Mouse (Mus musculus): ENCODE measurements around the gene Pygo1. TPM values are rescaled to one million over a fixed set of nuclear protein-coding genes. Genes with fewer than 3 reads are reported as not detected.

Pygo1 gene
- total RNA-seq, 1 experiment from 2014 or later = not detected

- ATAC-seq (replicated peaks in 1 of 2; ENCODE audit: insufficient read depth in 1 of 2, low FRiP score in 2 of 2, low TSS enrichment in 1 of 2, low read depth in 1 of 2, poor library complexity in 2 of 2, severe bottlenecking in 2 of 2) = no peak
Observed at GRCm38 (mm10) chr9:72972984-72973383, 47.5 kb downstream of the Pygo1 start.

- peak in 1 of 2 experiments; percentile 45; a peak in 1 of 4 replicates for ATAC-seq (replicated peaks in 1 of 2; ENCODE audit: insufficient read depth in 1 of 2, low FRiP score in 2 of 2, low TSS enrichment in 1 of 2, low read depth in 1 of 2, poor library complexity in 2 of 2, severe bottlenecking in 2 of 2)
Observed at GRCm38 (mm10) chr9:72974734-72975133, 49.3 kb downstream of the Pygo1 start.

- no peak for ATAC-seq (replicated peaks in 1 of 2; ENCODE audit: insufficient read depth in 1 of 2, low FRiP score in 2 of 2, low TSS enrichment in 1 of 2, low read depth in 1 of 2, poor library complexity in 2 of 2, severe bottlenecking in 2 of 2)
Observed at GRCm38 (mm10) chr9:72975242-72975641, 49.8 kb downstream of the Pygo1 start.

- no peak for ATAC-seq (replicated peaks in 1 of 2; ENCODE audit: insufficient read depth in 1 of 2, low FRiP score in 2 of 2, low TSS enrichment in 1 of 2, low read depth in 1 of 2, poor library complexity in 2 of 2, severe bottlenecking in 2 of 2)
Observed at GRCm38 (mm10) chr9:72983066-72983465, 57.6 kb downstream of the Pygo1 start.

- peak; percentile 99 for ATAC-seq (replicated peaks in 1 of 2; ENCODE audit: insufficient read depth in 1 of 2, low FRiP score in 2 of 2, low TSS enrichment in 1 of 2, low read depth in 1 of 2, poor library complexity in 2 of 2, severe bottlenecking in 2 of 2)
Observed at GRCm38 (mm10) chr9:72985250-72986220, 60.1 kb downstream of the Pygo1 start, which contains the start of the genes Ccpg1os and Ccpg1. Ccpg1os (minus strand) TSS chr9:72985382. Ccpg1 (plus strand) TSS chr9:72985429.

- no peak for ATAC-seq (replicated peaks in 1 of 2; ENCODE audit: insufficient read depth in 1 of 2, low FRiP score in 2 of 2, low TSS enrichment in 1 of 2, low read depth in 1 of 2, poor library complexity in 2 of 2, severe bottlenecking in 2 of 2)
Observed at GRCm38 (mm10) chr9:72987703-72988102, 62.3 kb downstream of the Pygo1 start.

- ATAC-seq (replicated peaks in 1 of 2; ENCODE audit: insufficient read depth in 1 of 2, low FRiP score in 2 of 2, low TSS enrichment in 1 of 2, low read depth in 1 of 2, poor library complexity in 2 of 2, severe bottlenecking in 2 of 2) = no peak
Observed at GRCm38 (mm10) chr9:72988706-72989105, 63.3 kb downstream of the Pygo1 start.

GRCm38 (mm10) chr9:72991420-72991819, 66.0 kb downstream of the Pygo1 start:
- peak in 1 of 2 experiments; percentile 48; a peak in 1 of 4 replicates for ATAC-seq (replicated peaks in 1 of 2; ENCODE audit: insufficient read depth in 1 of 2, low FRiP score in 2 of 2, low TSS enrichment in 1 of 2, low read depth in 1 of 2, poor library complexity in 2 of 2, severe bottlenecking in 2 of 2)

GRCm38 (mm10) chr9:72992576-72992975, 67.1 kb downstream of the Pygo1 start:
- ATAC-seq (replicated peaks in 1 of 2; ENCODE audit: insufficient read depth in 1 of 2, low FRiP score in 2 of 2, low TSS enrichment in 1 of 2, low read depth in 1 of 2, poor library complexity in 2 of 2, severe bottlenecking in 2 of 2) = no peak

GRCm38 (mm10) chr9:72996167-72996566, 70.7 kb downstream of the Pygo1 start:
- no peak for ATAC-seq (replicated peaks in 1 of 2; ENCODE audit: insufficient read depth in 1 of 2, low FRiP score in 2 of 2, low TSS enrichment in 1 of 2, low read depth in 1 of 2, poor library complexity in 2 of 2, severe bottlenecking in 2 of 2)

- ATAC-seq (replicated peaks in 1 of 2; ENCODE audit: insufficient read depth in 1 of 2, low FRiP score in 2 of 2, low TSS enrichment in 1 of 2, low read depth in 1 of 2, poor library complexity in 2 of 2, severe bottlenecking in 2 of 2) = no peak
Observed at GRCm38 (mm10) chr9:72996806-72997205, 71.4 kb downstream of the Pygo1 start.

- ATAC-seq (replicated peaks in 1 of 2; ENCODE audit: insufficient read depth in 1 of 2, low FRiP score in 2 of 2, low TSS enrichment in 1 of 2, low read depth in 1 of 2, poor library complexity in 2 of 2, severe bottlenecking in 2 of 2) = no peak
Observed at GRCm38 (mm10) chr9:73000487-73000886, 75.0 kb downstream of the Pygo1 start.

- ATAC-seq (replicated peaks in 1 of 2; ENCODE audit: insufficient read depth in 1 of 2, low FRiP score in 2 of 2, low TSS enrichment in 1 of 2, low read depth in 1 of 2, poor library complexity in 2 of 2, severe bottlenecking in 2 of 2) = no peak; a peak in 1 of 4 replicates
Observed at GRCm38 (mm10) chr9:73001314-73002011, 76.0 kb downstream of the Pygo1 start.

Other genes starting within 250 kb of the Pygo1 start
- gene Prtg, start 118.8 kb upstream of the Pygo1 start, total RNA-seq (2017) = not detected in 2 replicates
- gene Dyx1c1, start 33.1 kb downstream of the Pygo1 start, total RNA-seq (2017) = 0.94 and 3.0 TPM in 2 replicates
- not detected in 2 replicates for gene Gm44503, start 33.2 kb downstream of the Pygo1 start, total RNA-seq (2017)
- gene Ccpg1os, start 59.7 kb downstream of the Pygo1 start, total RNA-seq (2017) = 11.6 and 15.3 TPM in 2 replicates
- 66.4 and 74.7 TPM in 2 replicates for gene Ccpg1, start 59.8 kb downstream of the Pygo1 start, total RNA-seq (2017)
- 8.7 and 13.1 TPM in 2 replicates for gene Pigb, start 114.7 kb downstream of the Pygo1 start, total RNA-seq (2017)
- gene Rab27a, start 119.2 kb downstream of the Pygo1 start, total RNA-seq (2017) = 85.9 and 109 TPM in 2 replicates
- 0.40 TPM in 1 of 2 replicates, not detected in the other for gene Khdc3, start 176.2 kb downstream of the Pygo1 start, total RNA-seq (2017)
- not detected in 2 replicates for gene Gm20509, start 176.8 kb downstream of the Pygo1 start, total RNA-seq (2017)
- gene Rsl24d1, start 187.8 kb downstream of the Pygo1 start, total RNA-seq (2017) = 176 and 264 TPM in 2 replicates